Mouse (Mus musculus) cerebellum, adult 18-20 months (tissue): Measurements from ENCODE around the gene Zfp654.

Experiments
- DNase-seq, 2 experiments: peaks; one replicate each; pipeline ENCODE4 v3.0.0; 2021

Gene Zfp654

DNA sequence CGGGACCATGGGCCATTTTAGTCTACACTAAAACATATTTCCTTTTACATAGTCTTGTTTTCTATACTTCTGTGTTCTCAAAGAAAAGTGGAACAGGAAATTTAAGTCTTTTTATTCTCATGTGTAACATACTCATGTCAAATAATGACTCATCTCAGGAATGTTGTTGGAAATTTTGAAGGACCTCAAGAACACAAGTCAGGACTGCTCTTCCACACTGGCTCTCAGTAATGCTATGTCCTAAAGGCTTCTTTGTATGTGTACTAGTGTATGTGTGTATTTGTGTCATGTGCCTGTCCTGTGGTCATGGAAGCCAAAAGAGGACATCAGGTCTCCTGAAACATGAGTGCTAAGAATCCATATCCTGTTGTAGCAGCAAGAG lies 92.2 kb downstream of the Zfp654 start:
- DNase-seq = no peak

DNA sequence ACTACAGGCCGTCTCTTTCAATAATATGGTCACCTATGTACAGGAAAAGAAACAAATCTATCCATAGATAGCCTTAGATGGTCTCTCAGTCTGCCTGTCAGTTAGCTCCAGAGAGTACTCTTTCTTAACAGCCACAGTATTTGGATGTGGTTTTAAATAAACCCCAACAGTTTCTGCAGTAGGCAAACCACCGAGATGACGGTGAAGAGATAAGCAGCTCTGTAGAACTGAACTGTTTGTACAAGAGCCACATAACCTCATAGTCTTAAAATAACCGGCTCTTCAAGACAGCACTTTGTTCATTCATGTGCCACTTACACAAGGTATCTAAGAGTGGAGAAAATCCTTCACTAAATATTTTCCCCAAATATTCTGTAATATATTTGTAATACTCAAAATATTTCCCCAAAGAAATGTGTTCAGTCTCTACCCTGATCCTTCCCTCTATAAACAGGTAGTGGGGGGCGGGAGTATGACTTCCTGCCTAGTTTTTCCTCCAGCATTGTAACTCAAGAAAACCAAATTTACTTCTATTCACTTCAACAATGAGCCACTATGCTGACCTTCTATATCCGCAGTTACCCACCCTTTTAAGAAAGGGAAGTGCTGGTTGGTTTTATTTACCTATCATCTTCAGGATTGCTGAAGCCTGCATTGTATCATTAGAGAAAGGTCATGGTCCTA lies 92.7 kb downstream of the Zfp654 start:
- no peak for DNase-seq

DNA sequence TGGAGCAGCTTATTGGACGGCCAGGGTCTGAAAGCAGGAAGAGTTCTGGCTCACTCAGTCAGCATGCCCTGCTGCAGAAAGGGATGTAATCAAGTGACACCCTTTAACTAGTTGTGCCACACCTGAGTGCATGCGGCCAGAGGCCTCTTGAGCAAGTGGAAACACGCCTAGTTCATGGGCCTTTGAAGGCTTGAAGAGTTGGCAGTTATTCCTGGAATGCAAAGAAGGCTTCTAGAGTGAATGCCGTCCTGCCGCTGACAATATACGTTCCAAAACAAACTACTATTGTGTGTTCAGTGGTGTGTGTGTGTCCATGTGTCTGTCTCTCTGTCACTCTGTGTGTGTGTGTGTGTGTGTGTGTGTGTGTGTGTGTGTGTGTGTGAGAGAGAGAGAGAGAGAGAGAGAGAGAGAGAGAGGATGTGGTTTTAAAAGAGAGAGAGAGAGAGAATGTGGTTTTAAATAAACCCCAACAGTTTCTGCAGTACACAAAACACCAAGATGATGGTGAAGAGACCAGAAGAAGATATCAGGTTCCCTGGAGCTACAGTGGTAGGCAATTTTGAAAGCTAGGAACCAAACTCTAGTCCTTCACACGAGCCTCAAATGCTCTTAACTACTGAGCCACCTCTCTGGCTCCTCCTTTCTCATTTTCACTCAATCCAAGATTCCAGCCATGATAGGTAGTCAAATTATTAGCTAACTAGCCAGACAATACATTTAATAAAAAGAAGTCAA lies 93.6 kb downstream of the Zfp654 start:
- no peak for DNase-seq

DNA sequence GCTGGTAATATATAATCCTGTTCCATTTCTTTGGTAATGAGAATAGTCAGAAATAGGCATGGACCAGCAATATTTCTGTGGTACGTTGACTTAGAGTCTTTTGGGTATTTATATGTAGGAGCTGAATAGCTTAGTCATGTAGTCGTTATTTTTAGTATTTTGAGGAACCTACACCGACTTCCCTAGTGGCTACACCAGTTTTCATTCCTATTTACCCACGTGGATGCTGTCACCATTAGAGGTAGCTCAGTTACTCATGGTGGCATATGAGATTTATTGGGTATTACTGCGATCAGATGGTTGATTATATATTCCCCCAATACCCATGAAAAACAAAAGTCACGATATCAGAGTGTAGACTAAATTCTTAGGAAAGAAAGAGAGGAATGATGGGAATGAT lies 95.1 kb downstream of the Zfp654 start:
- DNase-seq = no peak

DNA sequence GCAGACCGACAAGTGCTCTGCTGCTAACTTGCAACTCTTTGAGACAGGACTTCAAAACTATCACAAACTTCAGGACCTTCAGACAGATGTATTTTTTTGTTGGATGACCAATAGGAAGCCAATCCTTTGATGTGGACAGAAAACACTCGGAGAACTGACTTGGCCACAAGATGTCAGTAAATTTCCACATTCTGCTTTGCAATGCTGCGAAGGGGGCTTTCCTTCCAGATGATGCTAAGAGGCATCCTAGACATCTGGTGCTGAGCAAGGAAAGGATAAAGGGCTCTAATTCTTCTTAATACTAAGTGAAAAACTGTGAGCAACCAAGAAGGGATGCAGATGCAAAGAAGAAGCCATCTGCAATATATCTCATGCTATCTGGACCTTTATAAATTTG lies 96.7 kb downstream of the Zfp654 start:
- DNase-seq = no peak

DNA sequence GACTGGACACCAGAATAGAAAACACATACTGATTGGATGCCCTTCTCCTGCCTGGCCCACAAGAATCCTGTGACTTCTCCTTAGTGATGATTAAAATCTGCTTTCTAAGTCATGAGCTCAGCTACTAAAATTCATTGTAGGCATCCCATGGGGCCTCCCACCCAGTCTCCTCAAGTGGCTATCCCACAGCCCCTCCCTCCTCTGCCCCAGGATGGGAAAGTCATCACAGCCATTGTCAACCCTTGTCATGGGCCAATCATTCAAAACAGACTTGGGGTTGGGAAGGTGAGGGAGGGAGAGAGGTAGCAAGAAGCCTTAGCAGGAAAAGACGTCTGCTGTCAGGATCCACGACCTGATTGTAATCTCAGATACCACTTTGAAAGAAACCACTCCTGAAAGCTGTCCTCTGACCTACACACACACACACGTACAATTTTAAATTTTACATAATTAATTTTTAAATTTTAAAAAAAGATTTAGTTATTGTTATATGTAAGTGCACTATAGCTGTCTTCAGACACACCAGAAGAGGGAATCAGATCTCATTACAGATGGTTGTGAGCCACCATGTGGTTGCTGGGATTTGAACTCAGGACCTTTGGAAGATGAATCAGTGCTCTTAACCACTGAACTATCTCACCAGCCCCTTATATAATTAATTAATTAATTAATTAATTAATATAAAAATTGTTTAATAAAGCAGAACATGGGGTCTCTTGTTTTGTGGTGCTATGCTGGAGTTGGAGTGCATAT lies 97.3 kb downstream of the Zfp654 start:
- no peak for DNase-seq

DNA sequence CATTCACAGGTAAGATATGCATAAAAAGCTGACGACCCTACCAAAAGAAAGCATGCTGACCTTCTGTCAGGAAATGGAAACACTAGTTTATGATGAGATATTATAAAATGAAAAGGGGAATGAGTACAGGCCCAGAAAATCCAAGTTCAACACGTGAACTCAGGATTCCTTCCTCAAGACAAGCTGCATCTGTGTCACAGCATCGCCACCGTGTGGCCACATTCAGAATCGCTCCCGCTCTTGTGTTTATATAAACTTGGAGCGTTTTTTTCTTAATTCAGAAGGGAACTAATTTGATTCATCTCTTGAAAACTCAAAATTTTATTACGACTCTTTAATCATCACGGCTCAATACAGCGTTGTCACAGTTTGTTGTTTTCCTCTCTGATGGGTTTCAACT lies 103.2 kb downstream of the Zfp654 start:
- DNase-seq = peak; percentile 62 to 80

DNA sequence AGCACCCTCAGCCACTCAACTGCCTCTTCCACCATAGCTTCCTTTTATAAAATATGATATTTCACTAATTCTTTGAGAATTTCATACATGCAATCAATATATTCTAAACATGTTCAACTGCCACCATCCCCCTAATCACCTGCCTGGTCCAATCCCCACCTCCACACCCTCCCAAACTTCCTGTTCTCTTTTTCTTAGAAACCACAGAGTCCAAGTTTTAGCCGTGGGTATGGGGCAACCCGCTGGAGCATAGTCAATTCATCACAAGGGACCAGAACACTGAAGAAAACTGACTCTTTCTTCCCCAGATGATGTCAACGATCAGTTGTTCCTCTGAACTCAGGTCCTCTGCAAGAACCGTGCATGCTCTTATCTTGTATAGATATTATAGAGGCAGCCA lies 106.4 kb downstream of the Zfp654 start:
- DNase-seq = no peak

DNA sequence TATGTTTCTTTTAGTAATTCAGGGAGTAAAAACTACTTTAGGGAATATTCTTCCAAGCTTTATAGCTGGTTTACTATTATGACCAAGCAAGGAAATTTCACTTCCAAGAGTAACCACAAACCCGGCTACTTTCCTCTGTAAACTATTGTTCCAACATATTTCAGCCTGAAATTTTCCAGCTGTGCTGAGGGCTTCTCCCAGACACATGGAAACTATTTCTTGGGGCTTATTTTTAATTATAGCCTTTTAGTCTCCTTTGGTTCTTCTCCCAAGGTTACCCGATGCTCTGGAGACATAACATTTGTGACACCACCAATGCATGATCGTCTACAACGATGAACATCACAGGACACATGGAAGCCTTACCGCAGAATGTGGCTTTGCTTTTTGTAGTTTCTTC lies 114.2 kb downstream of the Zfp654 start:
- no peak for DNase-seq
